Mouse (Mus musculus) midbrain, embryonic 14.5 days (tissue): ENCODE data around the gene Sacm1l. TPM values are rescaled to one million over a fixed set of nuclear protein-coding genes. Genes with fewer than 3 reads are reported as not detected.

Experiments used
- ATAC-seq: fragments of 200-750 bp; cut with Nextera tagmentation; 2 replicates; pipeline ENCODE4 v1.8.0; 2017; ENCODE audit warnings: moderate number of reproducible peaks, moderate library complexity; ENCODE audit not compliant: low FRiP score, low TSS enrichment
- DNase-seq: peaks from one replicate; pipeline ENCODE4 v3.0.0-alpha.2; 2015
- H3K27ac ChIP-seq: fragments of 300-500 bp; sonication (generic); replicated peaks from 2 replicates; pipeline ENCODE4 v1.5.1; 2014; ENCODE audit warnings: mild to moderate bottlenecking, low read depth, low read length, moderate library complexity
- H3K27me3 ChIP-seq: fragments of 300-500 bp; sonication (generic); 2 replicates; pipeline ENCODE4 v1.6.1; 2014; ENCODE audit warnings: low read length, control low read depth, mixed read lengths; ENCODE audit not compliant: control insufficient read depth, insufficient read depth
- H3K36me3 ChIP-seq: fragments of 300-500 bp; sonication (generic); 2 replicates; pipeline ENCODE4 v1.6.1; 2014; ENCODE audit warnings: low read length, control low read depth; ENCODE audit not compliant: control insufficient read depth, insufficient read depth
- H3K4me1 ChIP-seq: fragments of 300-500 bp; sonication (generic); 2 replicates; pipeline ENCODE4 v1.6.1; 2014; ENCODE audit warnings: mild to moderate bottlenecking, antibody characterized with exemption, low read length, control low read depth; ENCODE audit not compliant: control insufficient read depth, insufficient read depth
- H3K4me2 ChIP-seq: fragments of 300-500 bp; sonication (generic); 2 replicates; pipeline ENCODE4 v1.6.1; 2014; ENCODE audit warnings: mild to moderate bottlenecking, low read length, moderate library complexity
- H3K4me3 ChIP-seq: fragments of 300-500 bp; sonication (generic); replicated peaks from 2 replicates; pipeline ENCODE4 v1.5.1; 2014; ENCODE audit warnings: low read depth, low read length
- H3K9ac ChIP-seq: fragments of 300-500 bp; sonication (generic); replicated peaks from 2 replicates; pipeline ENCODE4 v1.6.1; 2014; ENCODE audit warnings: mild to moderate bottlenecking, low read length, moderate library complexity
- H3K9me3 ChIP-seq: fragments of 300-500 bp; sonication (generic); 2 replicates; pipeline ENCODE4 v1.6.1; 2016; ENCODE audit warnings: low read length, control low read depth, mixed read lengths; ENCODE audit not compliant: control insufficient read depth
- WGBS: fragments of 180-500 bp; shearing (Covaris S2); extraction: QIAGEN DNeasy Blood & Tissue Kit; methylation state at CpG from one replicate; pipeline ENCODE4 v1.1.7; 2014; 5-methylcytosine and 5-hydroxymethylcytosine counted together
- polyA plus RNA-seq: library from polyadenylated mRNA; unstranded; fragments of >200 nt; fragmentation: Nextera tagmentation; extraction: Ambion mirVana; gene quantifications from 2 replicates; pipeline ENCODE4 v1.2.1, GENCODE M21; 2014

Gene Sacm1l
- polyA plus RNA-seq, result 50.4 and 57.0 TPM in 2 replicates

GRCm38 (mm10) chr9:123529392-123530157 lies at the start of gene Sacm1l:
Gene Sacm1l (plus strand): TSS chr9:123529759.
- H3K4me3 ChIP-seq, result peak within 1 kb of the TSS; percentile 89
- ATAC-seq (peak; percentile 98), DNase-seq (peak; percentile 100)
- under 1% methylated on average over 75 of the region's 79 CpGs for WGBS
- no peaks in the 10 kb centered on the region for H3K9me3 ChIP-seq
- peak within 1 kb of the TSS; percentile 70 for H3K4me2 ChIP-seq
- H3K36me3 ChIP-seq, result no peaks in the 10 kb centered on the region
- no peaks in the 10 kb centered on the region for H3K27me3 ChIP-seq
- peaks cover 25% of the 10 kb centered on the region for H3K4me1 ChIP-seq
- H3K9ac ChIP-seq, result peak within 1 kb of the TSS; percentile 95
- peak within 1 kb of the TSS; percentile 93 for H3K27ac ChIP-seq

GRCm38 (mm10) chr9:123479876-123480252 lies 49.7 kb upstream of the Sacm1l start:
- H3K4me3 ChIP-seq, result peak overlapping the region; percentile 53
- ATAC-seq (no peak), DNase-seq (no peak)
- H3K4me2 ChIP-seq, result peak overlapping the region; percentile 64
- H3K27ac ChIP-seq, result no peak overlapping the region
- H3K9me3 ChIP-seq, result no peaks in the 10 kb centered on the region
- no peak overlapping the region for H3K9ac ChIP-seq
- no peaks in the 10 kb centered on the region for H3K36me3 ChIP-seq
- 89% methylated on average over 8 of the region's 8 CpGs for WGBS
- no peaks in the 10 kb centered on the region for H3K27me3 ChIP-seq
- peaks cover 25% of the 10 kb centered on the region for H3K4me1 ChIP-seq

GRCm38 (mm10) chr9:123480253-123480921 lies 49.2 kb upstream of the Sacm1l start:
- Histone ChIP-seq H3K36me3 (no peaks in the 10 kb centered on the region), H3K4me1 (peaks cover 25% of the 10 kb centered on the region), H3K9me3 (no peaks in the 10 kb centered on the region), H3K9ac (no peak overlapping the region), H3K27ac (no peak overlapping the region), H3K4me2 (peak overlapping the region; percentile 64), H3K4me3 (no peak overlapping the region), H3K27me3 (no peaks in the 10 kb centered on the region)
- DNase-seq (no peak), ATAC-seq (no peak)
- WGBS, result 89% methylated on average over 18 of the region's 18 CpGs

- ATAC-seq, result no peak
- Histone ChIP-seq H3K27ac (no peak overlapping the region), H3K4me1 (peaks cover 25% of the 10 kb centered on the region), H3K9ac (no peak overlapping the region), H3K4me3 (no peak overlapping the region), H3K9me3 (no peaks in the 10 kb centered on the region), H3K4me2 (peak overlapping the region; percentile 64), H3K27me3 (no peaks in the 10 kb centered on the region), H3K36me3 (no peaks in the 10 kb centered on the region)
- no peak for DNase-seq
- WGBS, result 83% methylated on average over 7 of the region's 7 CpGs
These were observed 48.4 kb upstream of the Sacm1l start for GRCm38 (mm10) chr9:123481136-123481535.

- peaks cover 21% of the 10 kb centered on the region for H3K4me1 ChIP-seq
- no peaks in the 10 kb centered on the region for H3K27me3 ChIP-seq
- 100% methylated on average over 1 of the region's 1 CpGs for WGBS
These were observed 46.0 kb upstream of the Sacm1l start for GRCm38 (mm10) chr9:123483598-123483997.

GRCm38 (mm10) chr9:123484830-123485229 lies 44.7 kb upstream of the Sacm1l start:
- H3K4me1 ChIP-seq, result peaks cover 14% of the 10 kb centered on the region; the same call in 1 of the 2 replicates
- H3K27ac ChIP-seq, result no peak overlapping the region
- ATAC-seq, result no peak
- no peak overlapping the region for H3K4me2 ChIP-seq
- H3K27me3 ChIP-seq, result no peaks in the 10 kb centered on the region
- H3K9me3 ChIP-seq, result no peaks in the 10 kb centered on the region
- WGBS, result 95% methylated on average over 3 of the region's 3 CpGs
- H3K9ac ChIP-seq, result no peak overlapping the region
- H3K36me3 ChIP-seq, result no peaks in the 10 kb centered on the region
- H3K4me3 ChIP-seq, result no peak overlapping the region
- no peak for DNase-seq

More at GRCm38 (mm10) chr9:123483598-123483997, 46.0 kb upstream of the Sacm1l start:
- DNase-seq, result no peak
- ATAC-seq, result no peak
- H3K4me3 ChIP-seq, result no peak overlapping the region
- no peak overlapping the region for H3K9ac ChIP-seq
- H3K36me3 ChIP-seq, result no peaks in the 10 kb centered on the region
- H3K27ac ChIP-seq, result no peak overlapping the region
- H3K4me2 ChIP-seq, result no peak overlapping the region
- H3K9me3 ChIP-seq, result no peaks in the 10 kb centered on the region

- H3K4me3 ChIP-seq, result no peak overlapping the region
- H3K27ac ChIP-seq, result no peak overlapping the region
- H3K27me3 ChIP-seq, result no peaks in the 10 kb centered on the region
- no peak overlapping the region for H3K9ac ChIP-seq
- 0 out of 2 replicates have a peak, but pooled peaks cover 10% of the 10 kb centered on the region for H3K4me1 ChIP-seq
- WGBS, result 92% methylated on average over 4 of the region's 4 CpGs
- no peaks in the 10 kb centered on the region for H3K9me3 ChIP-seq
- no peak for DNase-seq
- H3K36me3 ChIP-seq, result no peaks in the 10 kb centered on the region
- no peak overlapping the region for H3K4me2 ChIP-seq
- ATAC-seq, result no peak
These were observed 44.0 kb upstream of the Sacm1l start for GRCm38 (mm10) chr9:123485561-123485960.

- no peaks in the 10 kb centered on the region for H3K9me3 ChIP-seq
- H3K36me3 ChIP-seq, result no peaks in the 10 kb centered on the region
- H3K4me2 ChIP-seq, result no peak overlapping the region
- no peaks in the 10 kb centered on the region for H3K27me3 ChIP-seq
- peaks cover 5% of the 10 kb centered on the region; the same call in 1 of the 2 replicates for H3K4me1 ChIP-seq
- H3K9ac ChIP-seq, result no peak overlapping the region
- H3K4me3 ChIP-seq, result no peak overlapping the region
- H3K27ac ChIP-seq, result no peak overlapping the region
- no peak for ATAC-seq
- DNase-seq, result no peak
- WGBS, result 87% methylated on average over 3 of the region's 3 CpGs
These were observed 42.9 kb upstream of the Sacm1l start for GRCm38 (mm10) chr9:123486635-123487034.
